Mouse (Mus musculus) CH12.LX (cell line): Measurements from ENCODE around the gene Celf2. TPM values are rescaled to one million over a fixed set of nuclear protein-coding genes. Genes with fewer than 3 reads are reported as not detected.

Experiments used
- DNase-seq: peaks from one replicate; pipeline ENCODE4 v3.0.0-alpha.2; 2013; ENCODE audit errors: extremely low read depth
- H3K27ac ChIP-seq: 2 replicates; pipeline ENCODE4 v1.5.1; 2012; ENCODE audit warnings: low read depth, mild to moderate bottlenecking, control low read depth, moderate library complexity; ENCODE audit not compliant: insufficient read depth
- H3K27me3 ChIP-seq: replicated peaks from 2 replicates; pipeline ENCODE3; 2012; ENCODE audit warnings: inconsistent platforms
- H3K36me3 ChIP-seq, 2 experiments: replicated peaks in 1 of 2; 2 replicates each; pipeline versions ENCODE3 to v1.6.1; 2012; ENCODE audit warnings: inconsistent platforms in 1 of 2, low read length in 1 of 2, mild to moderate bottlenecking in 1 of 2, mixed read lengths in 1 of 2, moderate library complexity in 1 of 2; ENCODE audit not compliant: control insufficient read depth in 1 of 2, insufficient read depth in 1 of 2
- H3K4me1 ChIP-seq, 2 experiments: 2 replicates each; pipeline ENCODE4 v1.6.1; 2012; ENCODE audit warnings: inconsistent platforms in 1 of 2, moderate library complexity in 1 of 2; ENCODE audit not compliant: insufficient read depth in 2 of 2, control insufficient read depth in 1 of 2
- H3K4me2 ChIP-seq: 2 replicates; pipeline ENCODE4 v1.6.1; 2012; ENCODE audit warnings: low read depth, mild to moderate bottlenecking, control low read depth; ENCODE audit not compliant: poor library complexity, insufficient read depth, severe bottlenecking
- H3K4me3 ChIP-seq, 3 experiments: fragments of 150-350 bp in 1 of 3; sonication (generic) in 1 of 3; replicated peaks in 1 of 3; 2 replicates each; pipeline versions ENCODE3 to v1.5.1; 2011 to 2012; ENCODE audit warnings: low read depth in 2 of 3, low read length in 2 of 3, mild to moderate bottlenecking in 2 of 3, moderate library complexity in 2 of 3, control low read depth in 1 of 3, improper control_type of control experiment in 1 of 3, inconsistent platforms in 1 of 3, mixed read lengths in 1 of 3; ENCODE audit not compliant: poor library complexity in 1 of 3
- H3K79me2 ChIP-seq: replicated peaks from 2 replicates; pipeline ENCODE4 v1.6.1; 2012; ENCODE audit warnings: mild to moderate bottlenecking, moderate library complexity; ENCODE audit not compliant: control insufficient read depth, poor library complexity, insufficient read depth, severe bottlenecking; ENCODE audit errors: extremely low read depth
- H3K9ac ChIP-seq: 2 replicates; pipeline ENCODE4 v1.6.1; 2012; ENCODE audit warnings: low read depth, mild to moderate bottlenecking, control low read depth, moderate library complexity; ENCODE audit not compliant: insufficient read depth
- H3K9me3 ChIP-seq: replicated peaks from 2 replicates; pipeline ENCODE3; 2012; ENCODE audit warnings: low read length, inconsistent platforms, mixed read lengths
- BHLHE40 ChIP-seq: IDR thresholded peaks from 2 replicates; pipeline ENCODE4 v1.6.1; 2011; ENCODE audit warnings: mild to moderate bottlenecking, low read depth, low read length, improper control_type of control experiment
- CHD2 ChIP-seq: IDR thresholded peaks from 2 replicates; pipeline ENCODE4 v1.6.1; 2011; ENCODE audit warnings: low read length, improper control_type of control experiment
- CTCF ChIP-seq, 2 experiments: IDR thresholded peaks in 1 of 2; conservative IDR thresholded peaks in 1 of 2; 2 replicates each; pipeline ENCODE4 v1.5.1; 2011 to 2012; ENCODE audit warnings: low read depth in 2 of 2, low read length in 2 of 2, improper control_type of control experiment in 1 of 2, inconsistent platforms in 1 of 2, mild to moderate bottlenecking in 1 of 2, moderate library complexity in 1 of 2
- MAFK ChIP-seq: IDR thresholded peaks from 2 replicates; pipeline ENCODE4 v1.6.1; 2011; ENCODE audit warnings: low read length, improper control_type of control experiment; ENCODE audit not compliant: insufficient replicate concordance
- MAX ChIP-seq: IDR thresholded peaks from 2 replicates; pipeline ENCODE4 v1.6.1; 2011; ENCODE audit warnings: low read length, improper control_type of control experiment
- MXI1 ChIP-seq: IDR thresholded peaks from 2 replicates; pipeline ENCODE4 v1.6.1; 2011; ENCODE audit warnings: mild to moderate bottlenecking, low read depth, low read length, improper control_type of control experiment
- NRF1 ChIP-seq: IDR thresholded peaks from 2 replicates; pipeline ENCODE4 v1.6.1; 2014; ENCODE audit warnings: low read depth, mild to moderate bottlenecking, inconsistent platforms, low read length, improper control_type of control experiment, moderate library complexity
- POLR2AphosphoS2 ChIP-seq: IDR thresholded peaks from 2 replicates; pipeline ENCODE4 v1.6.1; 2011; ENCODE audit warnings: low read depth, low read length, improper control_type of control experiment
- TBP ChIP-seq: conservative IDR thresholded peaks from 2 replicates; pipeline ENCODE4 v1.6.1; 2011; ENCODE audit warnings: low read depth, low read length, improper control_type of control experiment
- UBTF ChIP-seq: IDR thresholded peaks from 2 replicates; pipeline ENCODE4 v1.6.1; 2012; ENCODE audit warnings: low read depth, mild to moderate bottlenecking, inconsistent platforms, low read length, improper control_type of control experiment, moderate library complexity
- USF2 ChIP-seq: conservative IDR thresholded peaks from 2 replicates; pipeline ENCODE4 v1.6.1; 2011; ENCODE audit warnings: low read depth, low read length, improper control_type of control experiment
- ZNF384 ChIP-seq: IDR thresholded peaks from 2 replicates; pipeline ENCODE4 v1.6.1; 2012; ENCODE audit warnings: low read depth, low read length, improper control_type of control experiment, inconsistent platforms
- dilution Hi-C: fragments of 300-500 bp; cut with MboI; formaldehyde crosslinking; loops from 2 replicates; pipeline ENCODE4 v1.14.3; 2020; ENCODE audit warnings: low sequenced_read_pairs; ENCODE audit not compliant: extremely low pct_unique_long_range_greater_than_20kb, extremely low pct_ligation_motif_present
- in situ Hi-C: fragments of 300-500 bp; cut with MboI; formaldehyde crosslinking; loops from 3 replicates; pipeline ENCODE4 v1.14.3; 2019; ENCODE audit warnings: low sequenced_read_pairs, low pct_ligation_motif_present, low pct_unique_long_range_greater_than_20kb, mixed read lengths
- polyA plus RNA-seq: library from polyadenylated mRNA; unstranded; fragments of >175 nt; gene quantifications from 2 replicates; pipeline ENCODE4 v1.2.1, GENCODE M21; 2012; ENCODE audit warnings: low read depth; ENCODE audit not compliant: insufficient read length
- total RNA-seq, 2 experiments: library from RNA; depleted of rRNA; stranded (reverse); fragments of 300-350 nt in 1 of 2; fragments of >200 nt in 1 of 2; gene quantifications; 2 replicates each; pipeline ENCODE4 v1.2.3; 2012 to 2014

The Celf2 gene
- total and polyA plus RNA-seq, 3 experiments: 51.0 to 143 (median 103) TPM

DNA sequence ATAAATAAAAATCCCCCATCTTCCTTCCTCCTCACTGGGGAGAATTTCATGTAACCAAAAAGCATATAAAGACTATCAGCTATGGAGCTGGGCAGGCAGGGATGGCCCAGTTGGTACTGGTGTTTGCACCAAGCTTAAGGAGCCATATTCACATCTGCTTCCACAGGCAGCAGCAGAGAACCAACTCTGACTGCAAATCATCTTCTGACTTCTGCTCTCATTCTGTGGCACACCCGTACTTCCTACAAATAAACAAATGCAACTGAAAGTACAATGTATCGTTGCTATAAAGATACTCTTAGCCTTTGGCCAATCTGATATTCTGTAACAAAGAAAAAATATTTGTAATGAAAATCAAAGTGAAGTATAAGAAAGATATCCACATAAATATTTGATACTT is 819.7 kb downstream of the Celf2 start:
- DNase-seq: no peak
- H3K4me1 ChIP-seq: peaks cover 12 to 87% of the 10 kb centered on the region in 2 experiments
- in situ Hi-C loops: no loop called here
- no peak for TF ChIP-seq USF2
- no peak overlapping the region for H3K27ac ChIP-seq
- H3K9me3 ChIP-seq: no peaks in the 10 kb centered on the region
- peaks cover 3 to 48% of the 10 kb centered on the region in 2 experiments for H3K36me3 ChIP-seq
- no peaks in the 10 kb centered on the region for H3K27me3 ChIP-seq
- no peak overlapping the region for H3K4me3 ChIP-seq
- peaks cover 44% of the 10 kb centered on the region for H3K79me2 ChIP-seq
- H3K4me2 ChIP-seq: no peak overlapping the region
- H3K9ac ChIP-seq: no peak overlapping the region
- dilution Hi-C loops: no loop called here

DNA sequence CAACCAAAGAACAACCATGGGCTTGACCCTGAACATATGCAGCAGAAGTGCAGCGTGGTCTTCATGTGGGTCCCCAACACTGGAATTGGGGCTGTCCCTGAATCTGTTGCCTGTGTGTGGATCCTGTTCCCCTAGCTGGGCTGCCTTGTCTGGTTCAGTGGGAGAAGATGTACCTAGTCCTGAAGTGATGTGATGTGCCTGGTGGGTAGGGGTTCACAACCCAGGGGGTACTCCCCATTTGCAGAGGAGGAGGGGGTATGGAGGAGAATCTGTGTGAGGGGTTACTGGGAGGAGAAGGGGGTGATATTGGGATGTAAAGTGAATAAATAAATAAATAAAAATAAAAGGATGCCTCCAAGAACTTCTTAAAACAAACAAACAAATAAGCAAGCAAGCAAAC is 831.1 kb downstream of the Celf2 start:
- Histone ChIP-seq H3K79me2 (peaks cover 36% of the 10 kb centered on the region), H3K4me1 (peaks cover 0 to 19% of the 10 kb centered on the region in 2 experiments; a peak in 2 of 4 replicates), H3K27ac (no peak overlapping the region), H3K36me3 (peaks cover 3 to 38% of the 10 kb centered on the region in 2 experiments), H3K4me3 (no peak overlapping the region), H3K9me3 (no peaks in the 10 kb centered on the region), H3K9ac (no peak overlapping the region), H3K4me2 (no peak overlapping the region), H3K27me3 (no peaks in the 10 kb centered on the region)
- in situ Hi-C loops: no loop called here
- no peak for DNase-seq
- dilution Hi-C loops: no loop called here
- TF ChIP-seq CHD2: no peak
- no peak for TF ChIP-seq MXI1
- no peak for TF ChIP-seq TBP
- no peak for TF ChIP-seq UBTF
- no peak for TF ChIP-seq ZNF384
- TF ChIP-seq POLR2AphosphoS2: no peak
- TF ChIP-seq CTCF (conservative IDR thresholded peaks at IDR 0.05 in 1 of 2, IDR thresholded peaks at IDR 0.05 in 1 of 2; ENCODE audit: low read depth in 2 of 2, low read length in 2 of 2): no peak

- DNase-seq: no peak
- no peak overlapping the region for H3K4me2 ChIP-seq
- H3K4me3 ChIP-seq: no peak overlapping the region
- peaks cover 40% of the 10 kb centered on the region for H3K79me2 ChIP-seq
- H3K36me3 ChIP-seq: peaks cover 3 to 41% of the 10 kb centered on the region in 2 experiments
- in situ Hi-C loops: no loop called here
- dilution Hi-C loops: no loop called here
- H3K27me3 ChIP-seq: no peaks in the 10 kb centered on the region
- H3K9me3 ChIP-seq: no peaks in the 10 kb centered on the region
- H3K4me1 ChIP-seq: peaks cover 0 to 21% of the 10 kb centered on the region in 2 experiments; a peak in 2 of 4 replicates
- TF ChIP-seq BHLHE40: no peak
- no peak for TF ChIP-seq CTCF (conservative IDR thresholded peaks at IDR 0.05 in 1 of 2, IDR thresholded peaks at IDR 0.05 in 1 of 2; ENCODE audit: low read depth in 2 of 2, low read length in 2 of 2)
- no peak for TF ChIP-seq MAX
- no peak for TF ChIP-seq POLR2AphosphoS2
- TF ChIP-seq NRF1: no peak
- no peak for TF ChIP-seq MAFK
- no peak for TF ChIP-seq USF2
- no peak overlapping the region for H3K9ac ChIP-seq
- H3K27ac ChIP-seq: no peak overlapping the region
Measured at GRCm38 (mm10) chr2:6677457-6677856, 831.9 kb downstream of the Celf2 start.
